Mouse (Mus musculus) kidney, adult 8-10 months (tissue): ENCODE data around the gene Igf1r.

Experiments
- DNase-seq, 2 experiments: peaks; one replicate each; pipeline ENCODE4 v3.0.0; 2022

Gene Igf1r

DNA sequence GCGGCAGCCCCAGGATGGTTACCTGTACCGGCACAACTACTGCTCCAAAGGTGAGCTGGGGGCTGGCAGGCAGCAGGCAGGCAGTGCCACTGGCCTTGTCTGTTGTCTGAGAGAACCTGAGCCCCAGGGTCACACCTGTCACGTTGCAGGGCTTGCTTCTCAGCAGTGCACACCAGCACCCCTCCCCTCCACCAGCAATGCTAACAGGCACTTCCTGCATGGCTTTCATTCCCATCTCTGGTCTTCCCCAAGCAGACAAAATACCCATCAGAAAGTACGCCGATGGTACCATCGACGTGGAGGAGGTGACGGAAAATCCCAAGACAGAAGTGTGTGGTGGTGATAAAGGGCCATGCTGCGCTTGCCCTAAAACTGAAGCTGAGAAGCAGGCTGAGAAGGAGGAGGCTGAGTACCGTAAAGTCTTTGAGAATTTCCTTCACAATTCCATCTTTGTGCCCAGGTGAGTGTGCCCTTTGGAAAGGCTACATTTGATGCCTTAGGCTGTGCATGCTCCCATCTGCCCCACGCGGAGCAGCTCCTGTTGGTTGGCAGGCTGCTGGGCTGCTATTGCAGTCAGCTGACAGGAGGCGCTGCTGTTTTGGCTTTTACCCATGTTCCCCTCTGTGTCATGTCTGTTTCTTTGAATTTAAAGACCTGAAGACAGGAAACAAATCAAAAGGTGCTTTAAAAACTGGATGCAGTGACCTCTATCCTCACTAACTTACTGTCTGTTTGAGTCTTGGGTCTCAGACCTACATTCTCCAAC, 237.2 kb downstream of the Igf1r start:
- DNase-seq: no peak

DNA sequence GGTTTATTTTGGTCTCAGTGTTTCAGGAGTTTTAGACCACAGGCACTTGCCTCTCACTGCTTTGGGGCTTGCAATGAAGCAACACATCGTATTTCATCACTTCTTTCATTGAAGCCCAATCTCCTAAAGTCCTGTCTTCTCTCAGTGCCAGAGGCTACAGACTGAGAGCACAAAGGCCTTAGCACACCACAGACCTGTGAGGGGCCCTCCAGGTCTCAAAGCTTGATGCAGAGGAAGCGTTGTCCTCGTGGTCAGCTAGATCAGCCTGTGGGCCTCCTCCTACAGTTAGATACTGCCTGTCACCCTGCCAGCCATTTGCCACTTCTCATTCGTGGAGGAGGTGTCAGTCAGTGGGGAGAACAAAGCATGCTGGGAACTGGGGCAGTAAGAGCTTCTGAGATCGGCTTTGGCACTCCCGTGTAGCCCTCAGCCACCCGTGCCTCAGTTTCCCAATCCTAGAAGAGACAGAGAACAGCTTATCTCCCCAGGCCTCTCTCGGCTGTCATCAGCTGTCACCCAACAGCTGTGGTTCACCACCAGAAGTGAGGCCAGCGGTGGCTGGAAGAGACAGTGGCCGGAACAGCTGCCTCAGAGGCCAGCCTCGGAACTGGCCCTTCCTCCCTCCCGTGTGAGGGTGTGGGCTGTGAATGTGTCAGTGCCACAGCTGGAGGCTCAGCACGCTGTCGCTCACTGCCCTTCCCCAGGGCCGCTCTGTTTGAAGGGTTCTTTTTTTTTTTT, 241.5 kb downstream of the Igf1r start:
- DNase-seq: no peak

DNA sequence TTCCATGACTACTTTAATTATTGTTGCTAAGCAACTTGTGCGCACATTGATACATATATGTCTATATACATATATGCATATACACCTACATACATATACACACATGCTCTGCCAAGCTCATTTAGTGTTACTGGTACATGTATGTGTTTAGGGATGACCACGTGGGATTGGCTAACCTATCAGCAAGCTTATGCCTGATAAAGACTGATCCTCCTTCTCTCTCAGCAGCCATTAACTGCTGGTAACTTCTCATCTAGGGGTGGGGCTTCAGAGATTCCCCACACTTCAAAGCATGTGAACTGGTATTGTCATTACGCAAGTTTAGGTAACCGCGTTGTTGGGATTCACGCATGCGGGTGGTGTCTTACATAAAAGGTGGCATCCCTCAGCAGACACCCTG, 247.0 kb downstream of the Igf1r start:
- DNase-seq: no peak

DNA sequence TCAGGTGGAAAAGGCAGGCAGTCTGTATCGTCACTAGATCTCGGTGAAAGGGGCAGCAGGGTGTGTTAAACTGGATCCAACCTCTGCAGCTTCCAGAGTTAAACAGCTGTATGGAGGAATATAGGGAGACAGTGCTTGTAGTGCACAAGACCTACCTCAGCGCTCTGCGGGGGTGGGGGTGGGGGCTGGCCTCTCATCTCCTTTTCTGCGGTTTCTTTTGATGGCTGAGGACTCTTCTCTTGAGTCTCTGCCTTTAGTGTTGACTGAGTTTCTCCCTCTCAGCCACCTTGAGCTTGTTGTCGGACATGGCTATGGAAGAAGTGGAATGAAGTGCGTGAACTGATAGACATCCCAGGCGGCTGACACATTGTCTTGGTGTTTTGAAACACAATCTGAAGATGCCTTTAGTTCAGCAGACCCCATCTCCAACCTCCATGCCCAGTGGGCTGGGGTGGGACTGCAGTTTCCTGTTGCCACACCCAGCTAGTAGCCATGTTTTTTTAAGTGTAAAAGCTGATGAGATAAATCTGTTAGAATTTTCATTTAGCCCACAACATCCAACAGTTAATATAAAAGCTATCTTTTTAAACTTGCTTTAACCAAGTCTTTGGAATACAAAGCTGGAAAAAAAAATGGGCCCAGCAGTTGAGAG, 253.3 kb downstream of the Igf1r start:
- no peak for DNase-seq

DNA sequence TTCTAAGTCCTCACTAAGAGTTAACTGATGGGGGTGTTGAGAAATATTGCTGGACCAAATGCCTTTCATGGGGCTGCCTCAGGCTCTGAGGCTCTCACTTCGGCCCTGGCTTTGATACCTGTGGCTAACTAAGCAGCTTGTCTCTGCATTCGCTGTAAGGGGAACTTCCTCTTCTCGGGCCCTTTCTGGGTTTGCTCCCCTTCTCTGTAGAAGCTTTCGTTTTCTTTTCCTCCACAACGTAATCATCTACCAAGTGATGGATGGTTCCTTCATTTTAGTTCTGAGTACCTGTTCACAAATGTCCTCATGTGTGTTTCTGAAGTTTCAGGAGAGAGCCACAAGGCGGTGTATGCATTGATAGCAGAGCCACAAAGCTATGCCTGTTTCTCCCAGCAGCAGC, 256.4 kb downstream of the Igf1r start:
- DNase-seq: no peak

DNA sequence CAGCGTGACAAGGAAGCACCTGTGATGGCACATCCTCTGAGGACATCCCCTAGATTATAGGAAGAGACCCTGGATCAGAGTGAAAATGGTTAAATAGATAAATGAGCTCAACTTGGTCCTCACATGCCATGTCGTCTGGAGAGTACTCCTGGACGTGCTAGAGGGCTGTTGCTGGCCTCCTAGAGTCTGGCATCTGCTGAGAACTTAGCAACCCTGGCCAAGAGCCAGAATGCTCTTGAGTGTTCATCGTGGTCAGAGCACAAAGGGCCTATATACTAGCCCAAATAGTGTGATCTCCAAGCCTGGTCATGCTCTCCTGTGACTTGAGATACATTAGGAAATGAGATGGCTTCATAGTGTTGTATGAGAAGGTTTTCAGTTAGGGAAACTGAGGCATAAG, 257.8 kb downstream of the Igf1r start:
- no peak for DNase-seq

DNA sequence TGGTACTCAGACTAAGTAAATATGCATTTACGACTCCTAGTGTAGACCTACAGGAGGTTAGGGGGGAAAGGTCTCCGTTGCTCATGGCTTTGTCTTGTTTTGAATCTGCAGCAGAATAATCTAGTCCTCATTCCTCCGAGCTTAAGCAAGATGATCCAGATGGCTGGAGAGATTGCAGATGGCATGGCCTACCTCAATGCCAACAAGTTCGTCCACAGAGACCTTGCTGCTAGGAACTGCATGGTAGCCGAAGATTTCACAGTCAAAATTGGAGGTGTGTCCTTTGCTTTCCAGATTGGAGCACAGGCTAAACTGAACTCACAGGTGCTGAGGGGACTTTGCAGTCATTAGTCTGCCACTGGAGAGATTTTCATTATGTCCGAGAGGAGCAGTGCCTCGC, 259.3 kb downstream of the Igf1r start:
- no peak for DNase-seq

DNA sequence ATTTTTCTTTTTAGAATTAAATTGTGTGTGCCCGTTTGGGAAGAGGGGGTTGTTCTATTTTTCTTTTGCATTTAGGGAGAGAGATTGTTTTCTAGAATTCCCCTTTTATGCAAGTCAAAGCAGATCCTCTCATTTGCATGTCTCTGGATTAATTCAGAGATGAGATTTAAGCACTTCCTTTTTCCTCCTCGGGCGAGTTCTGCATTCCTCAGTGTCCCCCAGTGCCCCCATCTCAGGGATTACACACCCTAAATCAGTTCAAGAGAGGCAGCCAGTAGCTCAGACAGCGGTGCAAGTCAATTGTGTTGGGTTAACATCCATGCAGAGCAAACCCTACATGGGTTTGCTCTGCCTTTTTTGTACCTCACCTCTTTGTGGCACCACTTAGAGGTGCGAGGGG, 261.2 kb downstream of the Igf1r start:
- DNase-seq: no peak

DNA sequence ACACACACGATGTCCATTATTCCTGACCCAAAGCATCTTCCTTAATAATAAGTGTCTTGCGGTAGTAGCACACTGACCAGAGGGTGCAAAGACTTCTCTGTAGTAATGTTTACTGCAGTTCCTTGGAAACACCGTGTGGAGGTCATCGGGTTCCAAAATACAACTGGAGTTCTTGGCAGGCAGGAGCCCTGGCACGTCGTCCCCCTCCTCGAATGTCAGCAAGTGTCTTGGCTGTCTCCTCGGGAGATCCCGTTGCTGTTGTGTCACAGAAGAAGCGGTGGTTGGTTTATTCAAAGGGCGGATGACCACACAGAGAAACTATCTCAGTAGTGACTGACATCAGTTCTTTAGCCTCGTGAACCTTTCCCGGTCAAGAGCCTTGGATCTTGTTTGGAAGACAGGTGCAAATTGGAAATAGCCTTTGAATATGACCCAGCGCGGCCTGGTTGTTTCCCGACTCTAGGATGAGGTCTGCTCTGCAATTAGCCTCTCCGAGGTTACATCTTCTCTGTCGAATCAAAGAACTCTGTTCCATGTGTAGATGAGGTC, 263.0 kb downstream of the Igf1r start:
- DNase-seq: no peak

DNA sequence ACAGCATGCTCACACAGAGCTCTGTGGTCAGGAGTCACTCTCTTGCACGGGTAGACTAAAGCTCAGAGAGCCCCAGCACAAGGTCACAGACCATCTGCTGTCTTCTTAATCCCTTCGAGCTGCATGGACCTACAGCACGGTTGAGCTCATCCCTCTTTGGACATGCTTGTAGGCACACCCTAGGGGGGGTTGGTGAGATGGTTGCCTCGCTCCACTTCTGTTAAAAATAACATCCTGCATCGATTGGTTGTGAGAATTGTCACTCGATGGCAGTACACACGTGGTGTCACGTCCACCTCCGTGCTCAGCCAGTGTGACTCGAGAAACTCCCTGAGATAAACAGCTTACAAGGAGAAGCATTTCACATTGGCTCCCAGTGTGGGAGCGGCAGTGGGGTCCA, 266.3 kb downstream of the Igf1r start:
- DNase-seq: no peak

DNA sequence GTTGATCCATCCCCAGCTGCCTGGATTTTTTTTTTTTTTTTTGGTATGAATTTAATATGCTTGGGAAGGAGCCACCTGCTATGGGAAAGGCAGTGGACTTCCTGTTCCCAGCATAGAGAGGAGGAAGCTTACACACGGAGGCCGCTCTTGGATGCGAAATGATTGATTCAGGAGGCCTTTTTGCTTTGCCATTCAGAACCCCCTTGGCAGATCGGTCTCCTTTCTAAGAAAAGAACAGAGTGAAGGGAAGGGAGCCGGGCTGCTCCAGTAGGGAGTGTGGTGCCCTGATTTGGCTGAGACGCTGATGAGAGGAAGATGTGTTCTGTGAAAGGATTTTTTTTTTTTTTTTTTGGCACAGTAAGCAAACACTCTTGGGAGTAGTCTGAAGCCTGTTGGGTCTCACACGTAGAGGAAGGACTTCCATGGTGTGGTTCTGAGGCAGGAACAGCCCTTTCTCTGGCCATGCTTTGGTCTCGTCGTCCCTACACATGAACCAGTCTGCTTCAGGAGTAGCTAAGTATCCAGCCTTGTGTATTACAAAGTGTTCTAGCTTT, 269.1 kb downstream of the Igf1r start:
- DNase-seq: no peak

DNA sequence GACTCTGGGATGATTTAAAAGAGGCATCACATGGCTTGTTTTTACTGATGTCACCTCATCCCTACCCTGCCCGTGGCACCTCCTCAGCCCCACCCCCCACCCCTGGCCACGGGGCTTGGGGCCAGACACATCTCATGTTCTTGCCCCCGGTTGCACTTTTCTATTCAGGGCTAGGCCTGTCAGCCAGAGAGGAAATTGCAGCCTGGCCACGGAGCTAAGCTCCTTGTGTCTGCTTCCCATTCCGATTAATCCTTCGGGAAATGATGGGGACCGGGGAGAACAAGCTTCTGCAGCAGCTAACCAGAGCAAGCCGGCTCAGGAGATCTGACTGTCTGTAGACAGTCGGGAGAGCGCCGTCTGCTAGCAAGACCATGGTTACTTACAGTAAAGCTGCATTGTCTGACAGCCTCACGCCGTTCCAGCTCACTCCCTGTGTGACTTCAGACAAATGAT, 270.8 kb downstream of the Igf1r start:
- peak; percentile 41 to 45 for DNase-seq

DNA sequence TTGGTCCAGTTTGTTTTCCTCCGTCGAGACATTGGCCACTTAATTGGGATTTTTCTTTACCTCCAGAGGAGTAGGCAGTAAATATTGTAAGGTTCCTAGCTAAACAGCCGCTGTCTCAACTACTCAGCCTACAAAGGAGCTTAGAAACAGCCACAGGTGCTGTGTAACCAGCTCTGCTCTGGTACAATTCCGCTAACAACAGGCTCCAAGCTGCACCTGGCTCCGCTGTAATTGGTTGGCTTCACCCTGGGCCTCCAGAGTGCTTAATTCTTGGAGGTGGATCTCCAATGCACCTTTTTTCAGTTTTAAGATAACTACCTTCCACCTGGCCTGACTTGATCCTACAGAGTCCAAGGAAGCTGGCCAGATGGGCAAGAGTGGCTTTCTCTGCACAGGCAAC, 271.4 kb downstream of the Igf1r start:
- DNase-seq: no peak

DNA sequence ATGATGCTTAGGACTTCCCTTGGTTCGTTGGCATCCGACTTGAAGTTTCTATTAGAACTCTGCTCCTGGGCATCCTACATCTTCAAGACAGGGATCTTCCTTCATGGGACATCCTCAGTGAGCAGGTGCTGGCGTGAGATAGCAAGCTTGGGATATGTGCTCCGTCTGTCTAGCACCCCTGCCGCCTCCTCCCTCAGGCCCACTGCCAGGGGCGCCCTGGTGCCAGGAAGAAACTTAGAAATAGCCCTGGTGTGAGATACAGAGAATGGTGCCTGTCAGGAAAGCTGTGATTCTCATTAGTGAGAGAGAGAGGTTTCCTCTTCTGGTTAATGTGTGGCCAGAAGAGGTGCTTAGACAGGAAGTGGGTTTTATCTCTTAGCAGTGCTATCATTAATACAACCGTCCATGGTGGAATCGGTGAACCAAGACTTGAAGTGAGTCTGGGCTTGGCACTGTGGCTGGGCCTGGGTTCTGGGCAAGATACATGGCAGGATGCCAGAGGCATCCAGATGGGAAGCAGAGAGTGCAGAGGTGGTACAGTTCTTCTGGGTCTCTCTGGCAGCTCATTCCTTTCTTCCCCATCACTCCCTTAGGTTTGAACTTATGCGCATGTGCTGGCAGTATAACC, 272.9 kb downstream of the Igf1r start:
- DNase-seq: no peak

DNA sequence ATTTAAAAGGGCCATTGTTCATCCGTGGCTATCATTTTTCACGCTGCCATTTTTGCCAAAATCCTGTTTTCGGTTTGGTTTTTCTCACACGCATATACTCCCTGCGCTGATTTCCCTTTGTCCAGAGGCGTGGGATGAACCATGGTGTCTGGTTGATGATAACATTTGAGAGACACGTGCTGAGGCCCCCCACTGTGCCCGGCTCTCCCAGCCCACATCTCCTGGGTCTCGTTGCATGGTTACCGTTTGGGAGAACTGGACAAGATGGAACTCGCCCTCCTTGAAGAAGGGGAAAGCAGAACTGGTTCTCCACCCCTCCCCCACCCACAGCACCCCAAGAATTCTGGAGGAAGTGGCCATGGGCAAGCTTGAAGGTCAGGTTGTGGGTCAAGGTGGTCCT, 274.4 kb downstream of the Igf1r start:
- DNase-seq: no peak

DNA sequence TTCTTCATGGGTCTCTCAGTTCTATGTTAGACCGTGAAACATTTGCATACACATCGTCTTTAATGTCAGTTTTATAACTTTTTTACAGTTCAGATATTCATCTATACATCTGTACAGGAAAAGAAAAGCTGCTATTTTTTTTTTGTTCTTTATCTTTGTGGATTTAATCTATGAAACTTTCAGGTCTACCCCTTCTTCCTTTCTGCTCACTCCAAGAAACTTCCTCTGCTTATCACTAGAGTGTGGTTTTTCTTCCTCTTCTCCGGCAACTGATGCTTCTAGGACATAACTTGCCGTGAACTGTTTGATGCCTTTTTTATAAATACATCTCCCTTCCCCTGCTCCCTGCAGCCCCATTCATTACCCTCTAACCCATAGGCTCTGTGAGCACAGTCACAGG, 275.0 kb downstream of the Igf1r start:
- no peak for DNase-seq

DNA sequence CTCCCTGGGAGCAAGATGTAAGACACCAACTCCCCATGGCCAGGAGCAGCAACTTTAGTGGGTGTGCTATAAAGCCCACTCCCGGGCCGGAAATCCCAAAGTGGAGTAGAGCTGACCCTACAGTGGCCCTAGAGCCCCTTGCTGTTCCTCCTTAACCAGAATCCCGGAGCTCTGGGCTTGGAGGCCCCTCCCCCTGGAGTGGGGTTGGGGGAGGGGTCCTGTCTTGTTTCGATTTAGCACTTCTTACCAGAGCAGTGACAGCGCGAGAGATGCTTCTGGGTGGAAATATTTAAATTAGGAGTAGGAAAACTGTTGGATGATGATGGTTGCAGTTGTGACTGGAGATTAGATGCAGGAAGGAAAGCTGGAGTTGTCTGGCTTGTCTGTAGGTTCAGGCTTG, 275.9 kb downstream of the Igf1r start:
- DNase-seq: no peak

DNA sequence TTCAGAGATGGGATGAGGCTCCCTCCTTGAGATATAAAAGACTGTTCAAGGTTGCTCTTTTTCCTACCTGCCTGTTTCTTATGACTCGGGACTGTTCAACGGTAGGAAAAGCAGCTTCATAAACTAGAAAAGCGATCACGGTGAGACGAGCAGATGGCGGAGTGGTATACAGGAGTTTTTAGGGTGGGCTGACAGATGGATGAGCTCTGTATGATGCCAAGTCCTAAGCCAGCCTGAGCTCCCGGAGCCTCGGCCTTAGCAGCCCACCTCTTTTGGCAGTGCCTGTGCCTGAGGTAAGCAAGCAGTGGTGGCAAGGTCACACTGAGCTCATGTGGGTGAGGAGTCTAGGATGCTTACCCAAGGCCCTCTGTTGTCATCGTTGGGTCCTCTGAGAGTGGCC, 278.2 kb downstream of the Igf1r start:
- no peak for DNase-seq

DNA sequence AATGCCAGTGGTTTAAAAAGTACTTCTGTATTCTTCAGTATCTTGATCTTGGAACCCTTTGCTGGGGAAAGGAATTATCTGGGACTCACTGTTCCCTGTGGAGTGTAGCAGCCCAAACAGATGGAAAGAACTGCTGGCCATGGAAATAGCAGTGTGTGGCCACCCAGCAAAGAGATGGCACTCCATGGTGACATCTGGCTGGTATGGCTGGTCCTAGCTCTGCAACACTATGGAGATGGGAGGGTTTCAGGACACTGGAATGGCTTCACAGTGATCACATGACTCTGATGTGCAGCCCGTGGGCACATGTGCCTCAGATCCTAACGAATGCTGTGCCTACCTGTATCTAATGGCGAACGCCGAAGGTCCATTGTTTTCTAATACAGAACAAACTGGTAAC, 279.9 kb downstream of the Igf1r start:
- no peak for DNase-seq

DNA sequence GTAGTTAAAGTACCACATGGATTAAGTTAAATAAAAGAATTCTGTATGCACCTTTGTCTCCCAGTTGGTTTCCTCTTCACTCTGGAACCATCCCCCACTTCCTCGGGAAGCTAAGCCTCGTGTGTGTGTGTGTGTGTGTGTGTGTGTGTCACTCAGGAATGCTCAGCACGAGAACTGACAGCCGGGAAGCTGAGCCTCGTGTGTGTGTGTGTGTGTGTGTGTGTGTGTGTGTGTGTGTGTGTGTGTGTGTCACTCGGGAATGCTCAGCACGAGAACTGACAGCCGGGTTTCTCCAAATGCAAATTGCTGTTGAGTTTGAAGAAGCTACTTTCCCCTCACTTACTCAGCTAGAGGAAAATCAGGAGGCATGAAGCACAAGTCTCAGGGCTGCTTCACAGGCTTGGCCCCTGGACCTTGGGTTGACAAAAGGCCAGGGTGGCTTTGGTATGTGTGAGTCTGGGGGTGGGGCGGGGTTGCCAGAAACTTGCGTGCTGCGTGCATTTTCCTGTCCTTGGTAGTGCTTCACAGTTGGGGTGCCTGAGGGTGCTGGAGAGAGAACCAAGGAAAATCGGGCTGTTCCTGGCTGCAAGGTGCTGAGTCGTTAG, 281.1 kb downstream of the Igf1r start:
- peak; percentile 46 to 53 for DNase-seq

DNA sequence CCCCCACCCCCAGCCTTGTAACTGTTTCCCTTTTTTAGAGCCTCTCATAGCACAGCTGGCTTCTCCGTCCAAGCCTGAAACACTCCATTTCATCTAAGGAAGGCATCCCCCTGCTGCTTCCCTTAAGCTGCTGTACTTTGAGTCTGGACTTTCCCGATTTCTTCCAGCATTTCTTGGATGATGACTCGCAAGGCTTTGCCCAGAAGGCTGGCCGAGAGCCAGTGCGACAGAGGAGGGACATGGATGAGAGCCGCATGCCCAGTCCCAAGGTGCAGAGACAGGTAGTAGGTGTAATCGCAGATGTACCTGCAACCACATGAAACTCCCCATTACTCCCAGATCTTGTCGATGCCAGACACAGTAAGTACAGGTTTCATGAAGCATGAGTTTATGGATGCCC, 284.2 kb downstream of the Igf1r start:
- peak; percentile 38 to 45 for DNase-seq

DNA sequence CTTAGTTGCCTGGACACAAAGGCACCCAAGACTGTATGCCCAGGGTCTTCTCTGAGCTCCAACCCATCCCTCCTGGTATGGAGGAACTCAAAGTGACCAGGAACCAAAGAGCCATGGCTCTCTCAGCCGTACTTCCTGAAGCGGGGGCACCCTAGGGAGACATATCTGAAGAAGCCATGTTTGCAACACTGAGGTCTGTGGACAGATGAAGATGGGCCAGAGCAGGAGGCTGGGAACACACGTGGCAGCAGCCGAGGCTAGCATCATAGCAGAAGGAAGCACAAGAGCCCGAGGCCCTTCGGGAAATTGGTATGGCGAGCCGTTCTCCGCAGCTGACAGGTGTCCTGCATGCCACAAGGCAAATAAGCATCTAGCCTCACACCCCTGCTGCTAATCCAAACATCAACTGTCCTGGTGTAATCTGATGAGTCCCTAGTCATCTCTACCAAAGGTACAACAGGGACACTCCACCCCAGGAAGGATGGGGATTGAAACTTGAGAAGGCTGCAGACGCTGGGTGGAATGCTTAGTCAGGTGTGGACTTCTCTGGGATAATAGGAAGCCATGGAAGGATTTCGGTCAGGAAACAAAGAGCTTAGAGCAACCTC, 286.7 kb downstream of the Igf1r start:
- DNase-seq: no peak
